Mouse (Mus musculus) spleen, adult 2 months (tissue): ENCODE data around the gene Fank1. TPM values are rescaled to one million over a fixed set of nuclear protein-coding genes. Genes with fewer than 3 reads are reported as not detected.

ENCODE experiments used
- DNase-seq, 2 experiments: peaks; one replicate each; pipeline versions ENCODE4 v3.0.0 to v3.0.0-alpha.2; 2012 to 2021; ENCODE audit warnings: low spot score in 2 of 2, low read depth in 1 of 2
- H3K27ac ChIP-seq: fragments of 200-500 bp; 2 replicates; pipeline ENCODE4 v1.5.1; 2012; ENCODE audit warnings: low read length, inconsistent platforms; ENCODE audit not compliant: insufficient read depth
- H3K27me3 ChIP-seq: fragments of 200-500 bp; 2 replicates; pipeline ENCODE4 v1.6.1; 2012; ENCODE audit warnings: mild to moderate bottlenecking, moderate library complexity, low read length, inconsistent platforms; ENCODE audit not compliant: control insufficient read depth, insufficient read depth
- H3K36me3 ChIP-seq: fragments of 200-500 bp; 2 replicates; pipeline ENCODE4 v1.6.1; 2012; ENCODE audit warnings: mild to moderate bottlenecking, low read length, inconsistent platforms; ENCODE audit not compliant: control insufficient read depth, insufficient read depth
- H3K4me1 ChIP-seq: fragments of 200-500 bp; 2 replicates; pipeline ENCODE4 v1.6.1; 2011; ENCODE audit warnings: inconsistent platforms; ENCODE audit not compliant: control insufficient read depth, insufficient read depth, insufficient read length
- H3K4me3 ChIP-seq: fragments of 200-500 bp; 2 replicates; pipeline ENCODE4 v1.5.1; 2011; ENCODE audit warnings: mild to moderate bottlenecking, inconsistent platforms; ENCODE audit not compliant: insufficient read depth, insufficient read length; ENCODE audit errors: extremely low read depth
- CTCF ChIP-seq: fragments of 200-500 bp; IDR thresholded peaks from 2 replicates; pipeline ENCODE4 v1.5.1; 2011; ENCODE audit warnings: mild to moderate bottlenecking, inconsistent platforms; ENCODE audit not compliant: insufficient read depth, insufficient read length, insufficient replicate concordance; ENCODE audit errors: extremely low read depth
- POLR2A ChIP-seq: fragments of 200-500 bp; IDR thresholded peaks from 2 replicates; pipeline ENCODE4 v1.6.1; 2011; ENCODE audit warnings: low read depth, low read length, inconsistent platforms
- WGBS: fragments of 180-500 bp; shearing (Covaris S2); methylation state at CpG from one replicate; pipeline ENCODE4 v1.1.7; 2018; 5-methylcytosine and 5-hydroxymethylcytosine counted together
- polyA plus RNA-seq: library from polyadenylated mRNA; depleted of rRNA; stranded (reverse); fragments of >200 nt; gene quantifications from 2 replicates; pipeline ENCODE4 v1.2.3, GENCODE M21; 2012

Fank1 gene
- polyA plus RNA-seq, 1 experiment, result not detected

DNA sequence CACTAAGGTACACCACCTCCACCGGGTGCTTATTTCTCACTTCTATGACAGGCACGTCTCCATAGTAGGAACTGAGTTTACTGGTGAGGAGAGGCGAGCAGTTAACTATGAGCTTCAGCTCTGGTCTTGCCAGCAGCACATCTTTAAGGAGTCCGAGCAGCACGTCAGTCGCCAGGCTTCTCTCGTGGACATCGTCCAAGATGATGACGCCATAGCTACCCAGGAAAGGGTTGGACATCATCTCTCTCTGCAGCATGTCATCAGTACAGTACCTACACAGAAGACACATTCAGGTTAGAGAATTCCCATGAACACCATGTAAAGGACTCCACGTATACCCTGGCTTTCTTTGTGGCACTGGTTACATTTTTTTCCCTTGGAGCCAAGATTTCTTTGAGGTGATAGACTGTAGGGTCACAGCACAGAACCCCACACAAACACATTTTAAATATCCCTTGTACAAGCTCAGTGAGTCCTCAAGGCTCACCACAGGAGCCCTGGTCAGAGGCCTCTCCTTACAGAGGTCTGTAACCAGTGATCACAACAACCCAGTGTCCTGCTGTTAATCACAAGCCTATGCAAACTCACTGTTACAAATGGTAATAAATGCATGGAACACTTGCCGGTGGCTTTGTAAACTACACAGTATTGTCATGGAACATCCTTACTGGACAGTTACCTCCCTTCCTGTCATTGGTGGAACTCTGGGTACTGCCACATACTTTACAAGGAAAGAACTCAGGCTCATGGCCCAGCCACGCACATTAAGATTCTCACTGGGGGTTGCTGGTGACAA, 33.9 kb upstream of the Fank1 start:
- Histone ChIP-seq H3K27me3 (no peaks in the 10 kb centered on the region), H3K4me1 (no peaks in the 10 kb centered on the region; the same call in 1 of the 2 replicates), H3K36me3 (peaks cover 10% of the 10 kb centered on the region), H3K4me3 (no peak overlapping the region), H3K27ac (no peak overlapping the region)
- 95% methylated on average over 12 of the region's 12 CpGs for WGBS
- TF ChIP-seq POLR2A, result no peak
- TF ChIP-seq CTCF, result no peak
- no peak for DNase-seq

DNA sequence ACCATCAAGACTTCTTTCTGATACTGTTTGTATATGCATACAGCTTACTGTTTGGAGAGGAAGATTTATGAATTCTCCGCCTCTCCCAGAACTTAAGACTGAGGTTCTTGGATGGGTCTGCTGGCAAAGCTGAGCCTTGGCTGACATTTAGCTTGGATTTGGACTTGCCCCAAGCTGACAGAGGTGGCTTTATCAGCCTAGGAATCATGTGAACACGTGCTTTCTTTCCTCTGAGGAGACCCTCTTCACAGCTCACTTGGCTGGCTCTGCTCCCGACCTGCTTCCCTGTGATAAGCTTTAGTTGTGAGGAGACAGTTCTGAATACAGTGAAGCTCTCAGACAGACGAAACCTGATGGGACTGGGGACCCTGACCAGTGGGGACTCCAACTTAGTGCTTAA, 33.0 kb upstream of the Fank1 start:
- TF ChIP-seq POLR2A (no peak), CTCF (no peak)
- DNase-seq, result no peak
- no peaks in the 10 kb centered on the region for H3K27me3 ChIP-seq
- H3K36me3 ChIP-seq, result peaks cover 11% of the 10 kb centered on the region
- H3K4me3 ChIP-seq, result no peak overlapping the region
- 78% methylated on average over 4 of the region's 4 CpGs for WGBS
- no peak overlapping the region for H3K27ac ChIP-seq
- H3K4me1 ChIP-seq, result no peaks in the 10 kb centered on the region; the same call in 1 of the 2 replicates

DNA sequence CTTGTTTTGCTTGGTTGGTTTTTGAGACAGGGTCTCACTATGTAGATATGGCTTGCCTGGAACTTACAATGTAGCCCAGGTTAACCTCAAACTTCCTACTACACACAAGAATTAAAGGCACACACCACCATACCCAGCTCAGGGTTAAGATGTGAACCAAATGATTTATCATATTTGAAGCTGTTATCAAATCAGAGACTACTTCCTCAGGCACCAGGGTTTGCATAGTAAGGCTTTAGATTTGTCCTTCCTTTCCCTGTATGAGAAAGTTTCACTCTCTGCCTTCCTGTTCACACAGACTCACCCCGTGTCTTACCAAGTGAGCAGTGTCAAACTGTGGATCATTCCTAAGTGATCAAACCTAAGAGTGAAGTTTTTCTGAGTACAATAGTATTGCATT, 32.5 kb upstream of the Fank1 start:
- H3K36me3 ChIP-seq, result peaks cover 12% of the 10 kb centered on the region
- no peaks in the 10 kb centered on the region for H3K27me3 ChIP-seq
- no peaks in the 10 kb centered on the region; the same call in 1 of the 2 replicates for H3K4me1 ChIP-seq
- no peak overlapping the region for H3K4me3 ChIP-seq
- TF ChIP-seq POLR2A (no peak), CTCF (no peak)
- H3K27ac ChIP-seq, result no peak overlapping the region
- no peak for DNase-seq
- 52% methylated on average over 1 of the region's 1 CpGs for WGBS

DNA sequence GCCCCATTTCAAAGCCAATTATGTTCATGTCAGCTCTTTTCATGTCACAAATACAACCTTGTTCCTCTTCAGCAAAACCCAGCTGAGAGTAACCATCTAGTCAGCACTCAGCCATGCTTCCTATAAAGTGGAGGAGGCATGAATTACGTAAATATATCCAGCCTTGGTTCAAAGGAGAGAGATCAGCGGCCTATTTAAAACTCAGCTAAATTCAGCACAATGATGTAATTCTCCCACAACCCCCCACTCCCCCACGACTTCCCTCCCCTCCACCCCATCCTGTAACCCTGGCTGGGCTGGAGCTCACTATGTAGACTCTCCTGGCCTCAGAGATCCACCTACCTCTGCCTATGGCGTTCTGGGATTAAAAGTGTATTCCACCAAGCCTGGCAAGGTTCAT, 32.0 kb upstream of the Fank1 start:
- H3K27me3 ChIP-seq, result no peaks in the 10 kb centered on the region
- no peak overlapping the region for H3K27ac ChIP-seq
- 53% methylated on average over 4 of the region's 4 CpGs for WGBS
- H3K4me3 ChIP-seq, result no peak overlapping the region
- H3K36me3 ChIP-seq, result peaks cover 12% of the 10 kb centered on the region
- no peak for DNase-seq
- no peak for TF ChIP-seq CTCF
- no peak for TF ChIP-seq POLR2A
- no peaks in the 10 kb centered on the region; the same call in 1 of the 2 replicates for H3K4me1 ChIP-seq

DNA sequence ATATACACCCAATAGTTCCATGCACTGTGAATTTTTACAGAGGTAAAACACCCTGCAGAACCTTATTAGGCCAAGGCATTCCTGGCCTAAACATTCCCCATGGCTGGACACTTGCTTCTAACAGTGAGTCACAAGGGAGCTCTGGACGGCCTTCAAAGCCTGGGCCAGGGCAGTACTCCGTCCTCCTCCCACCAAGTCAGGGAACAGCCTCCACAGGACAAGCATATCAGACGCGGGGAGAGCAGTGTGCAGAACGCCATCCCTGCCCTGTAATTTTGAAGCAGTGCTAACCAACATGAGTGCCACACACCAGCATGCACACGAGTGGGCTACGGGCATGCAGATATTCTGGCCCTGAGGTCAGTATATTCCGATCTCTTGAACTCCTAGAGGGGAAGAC, 29.3 kb upstream of the Fank1 start:
- H3K36me3 ChIP-seq, result peaks cover 2% of the 10 kb centered on the region
- WGBS, result 90% methylated on average over 8 of the region's 8 CpGs
- no peaks in the 10 kb centered on the region; the same call in 1 of the 2 replicates for H3K4me1 ChIP-seq
- H3K27ac ChIP-seq, result no peak overlapping the region
- H3K27me3 ChIP-seq, result no peaks in the 10 kb centered on the region
- H3K4me3 ChIP-seq, result no peak overlapping the region
- no peak for DNase-seq
- no peak for TF ChIP-seq CTCF
- TF ChIP-seq POLR2A, result no peak

DNA sequence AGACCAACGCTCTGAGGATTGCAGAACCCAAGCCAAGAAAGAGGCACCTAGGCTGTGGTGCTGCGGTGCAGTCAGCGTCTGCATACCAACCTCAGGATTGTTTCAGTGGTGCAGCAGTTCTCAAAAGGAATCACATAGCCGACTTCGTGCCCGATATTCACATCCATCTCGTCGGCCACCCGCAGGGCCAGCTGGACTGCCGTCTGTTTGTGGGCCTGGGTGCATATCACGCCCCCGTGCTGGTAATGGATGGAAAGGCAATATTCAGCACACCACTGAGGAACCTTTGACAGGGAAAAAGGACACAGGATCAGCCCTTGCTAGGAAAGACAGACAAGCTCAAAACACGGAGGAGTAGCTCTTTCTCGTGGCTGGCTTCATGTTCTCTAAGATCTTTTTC, 27.9 kb upstream of the Fank1 start:
- no peaks in the 10 kb centered on the region; the same call in 1 of the 2 replicates for H3K4me1 ChIP-seq
- TF ChIP-seq POLR2A (no peak), CTCF (no peak)
- peaks cover 2% of the 10 kb centered on the region; the same call in 1 of the 2 replicates for H3K36me3 ChIP-seq
- H3K4me3 ChIP-seq, result no peak overlapping the region
- DNase-seq, result no peak
- H3K27me3 ChIP-seq, result no peaks in the 10 kb centered on the region
- no peak overlapping the region for H3K27ac ChIP-seq
- WGBS, result 96% methylated on average over 14 of the region's 14 CpGs

DNA sequence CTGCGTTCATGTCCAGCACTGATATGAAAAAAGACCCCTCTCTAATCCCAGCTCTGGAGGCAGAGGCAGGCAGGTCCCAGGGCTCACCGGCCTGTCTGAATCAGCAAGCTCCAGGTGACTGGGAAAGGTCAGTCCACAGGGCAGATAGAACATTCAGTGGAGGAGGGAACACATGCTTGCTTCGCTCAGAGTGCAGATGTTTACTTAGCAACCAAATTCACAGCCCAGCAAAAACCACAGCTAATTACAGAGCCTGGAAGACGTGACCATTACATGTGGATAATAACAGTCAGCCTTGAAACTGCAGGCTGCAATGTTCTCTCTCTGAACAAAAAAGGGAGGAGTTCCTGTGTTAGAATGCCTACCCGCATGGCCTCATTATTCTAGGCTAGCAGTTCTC, 26.0 kb upstream of the Fank1 start:
- no peak overlapping the region for H3K4me3 ChIP-seq
- H3K36me3 ChIP-seq, result peaks cover 4% of the 10 kb centered on the region; the same call in 1 of the 2 replicates
- no peaks in the 10 kb centered on the region for H3K27me3 ChIP-seq
- no peak for DNase-seq
- no peaks in the 10 kb centered on the region for H3K4me1 ChIP-seq
- no peak for TF ChIP-seq POLR2A
- no peak overlapping the region for H3K27ac ChIP-seq
- 77% methylated on average over 5 of the region's 5 CpGs for WGBS

DNA sequence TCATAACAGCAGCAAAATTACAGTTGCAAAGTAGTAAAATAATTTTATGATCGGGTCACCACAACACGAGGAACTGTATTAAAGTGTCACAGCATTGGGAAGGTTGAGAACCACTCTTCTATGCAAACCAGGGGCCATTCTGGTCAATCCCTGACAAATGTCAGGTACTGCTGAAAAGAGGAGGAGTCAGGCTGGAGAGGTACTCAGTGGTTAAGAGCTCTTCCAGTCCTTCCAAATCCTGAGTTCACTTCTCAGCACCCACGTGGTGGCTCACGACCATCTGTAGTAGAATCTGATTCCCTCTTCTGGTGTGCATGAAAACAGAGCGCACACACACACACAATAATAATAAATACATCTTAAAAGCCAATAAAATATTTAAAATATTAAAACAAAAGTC, 25.5 kb upstream of the Fank1 start:
- peaks cover 4% of the 10 kb centered on the region; the same call in 1 of the 2 replicates for H3K36me3 ChIP-seq
- no peak overlapping the region for H3K27ac ChIP-seq
- TF ChIP-seq POLR2A, result no peak
- H3K27me3 ChIP-seq, result no peaks in the 10 kb centered on the region
- H3K4me1 ChIP-seq, result no peaks in the 10 kb centered on the region
- DNase-seq, result no peak
- 85% methylated on average over 5 of the region's 5 CpGs for WGBS
- H3K4me3 ChIP-seq, result no peak overlapping the region
